Mouse (Mus musculus) layer of hippocampus, adult 8-10 months (tissue): ENCODE measurements at regions not wholly inside any gene's neighbourhood (a gene's known extent, or its start where the extent isn't known, plus 50 kb on each side); places are given as distances from the start of the nearest gene placed in this dataset.
"Not testable (repeated sequence)": the region's sequence is repeated elsewhere in the genome, so short reads cannot be mapped to it uniquely, and the experiment has no call there.

ENCODE experiments used
- DNase-seq, 2 experiments: peaks; one replicate each; pipeline ENCODE4 v3.0.0; 2022; ENCODE audit warnings: low spot score in 2 of 2

GRCm38 (mm10) chr13:4858341-4858740 lies 249.4 kb upstream of the Akr1e1 start:
- no peak for DNase-seq

GRCm38 (mm10) chr13:4839481-4839880 lies 230.5 kb upstream of the Akr1e1 start:
- DNase-seq: not testable (repeated sequence)

GRCm38 (mm10) chr13:4826756-4827155 lies 217.8 kb upstream of the Akr1e1 start:
- DNase-seq: no peak

- not testable (repeated sequence) for DNase-seq
Measured at GRCm38 (mm10) chr13:4825749-4826148, 216.8 kb upstream of the Akr1e1 start.

GRCm38 (mm10) chr13:4806876-4807275 lies 197.9 kb upstream of the Akr1e1 start:
- DNase-seq: no peak

GRCm38 (mm10) chr13:4800666-4801065 lies 191.7 kb upstream of the Akr1e1 start:
- no peak for DNase-seq

GRCm38 (mm10) chr13:4791139-4791538 lies 182.2 kb upstream of the Akr1e1 start:
- no peak for DNase-seq

- no peak for DNase-seq
Measured at GRCm38 (mm10) chr13:4790414-4790813, 181.4 kb upstream of the Akr1e1 start.

GRCm38 (mm10) chr13:4783290-4783689 lies 174.3 kb upstream of the Akr1e1 start:
- no peak for DNase-seq

GRCm38 (mm10) chr13:4778264-4778823 lies 169.4 kb upstream of the Akr1e1 start:
- DNase-seq: not testable (repeated sequence)

- DNase-seq: peak in 1 of 2 experiments; percentile 26
Measured at GRCm38 (mm10) chr13:4776855-4777254, 167.9 kb upstream of the Akr1e1 start.

- no peak for DNase-seq
Measured at GRCm38 (mm10) chr13:4772324-4772723, 163.3 kb upstream of the Akr1e1 start.

GRCm38 (mm10) chr13:4771120-4772075 lies 162.4 kb upstream of the Akr1e1 start:
- DNase-seq: peak; percentile 66 to 77

GRCm38 (mm10) chr13:4759965-4760364 lies 151.0 kb upstream of the Akr1e1 start:
- no peak for DNase-seq

GRCm38 (mm10) chr13:4756529-4756928 lies 147.6 kb upstream of the Akr1e1 start:
- no peak for DNase-seq

GRCm38 (mm10) chr13:4742930-4743329 lies 134.0 kb upstream of the Akr1e1 start:
- DNase-seq: peak in 1 of 2 experiments; percentile 3

- not testable (repeated sequence) for DNase-seq
Measured at GRCm38 (mm10) chr13:4716299-4716698, 107.3 kb upstream of the Akr1e1 start.

- no peak for DNase-seq
Measured at GRCm38 (mm10) chr13:4714724-4715123, 105.8 kb upstream of the Akr1e1 start.

- no peak for DNase-seq
Measured at GRCm38 (mm10) chr13:4712698-4713097, 103.7 kb upstream of the Akr1e1 start.

- not testable (repeated sequence) for DNase-seq
Measured at GRCm38 (mm10) chr13:4699591-4699990, 90.6 kb upstream of the Akr1e1 start.

- DNase-seq: peak; percentile 30 to 56
Measured at GRCm38 (mm10) chr13:4666375-4667140, 57.6 kb upstream of the Akr1e1 start.

GRCm38 (mm10) chr13:4663390-4663789 lies 54.4 kb upstream of the Akr1e1 start:
- no peak for DNase-seq
